In genomic region chr5:151412666-151413463, GRCm38 (mm10) we compare ENCODE assay signal across 13 mouse cellular contexts. TPM values are rescaled to one million over a fixed set of nuclear protein-coding genes. Genes with fewer than 3 reads are reported as not detected.
A peak's percentile ranks its signal among the peaks of the same experiment; 100 is the strongest.
DNase-seq lines count a peak whose midpoint lies in the region; ATAC-seq and TF ChIP-seq lines count a peak whose summit lies in the region.
"Had no signal": no experiment of that assay in that cellular context is flagged by ENCODE, and none has a peak within 500 bp of the region (broad histone marks: within the 10 kb centered on the region; RNA-seq: fewer than 3 reads in every experiment).

No protein-coding gene starts in this region.

- H3K27ac ChIP-seq in forebrain, postnatal 0 days (ENCODE audit: low read depth, low read length): no peak overlapping the region
- H3K27ac ChIP-seq in forebrain, embryonic 11.5 days (ENCODE audit: low read depth, low read length): no peak overlapping the region
- H3K27ac ChIP-seq in limb, embryonic 14.5 days (replicated peaks; ENCODE audit: low read depth, low read length): 0 out of 2 replicates have a peak overlapping the region, but pooled peaks have one; percentile 48
- no peak overlapping the region for H3K27ac ChIP-seq in limb, embryonic 10.5 days
- peak overlapping the region; percentile 64 for H3K27ac ChIP-seq in MEL (ENCODE audit: control insufficient read depth, low read depth, low read length)
- peak overlapping the region; percentile 36; the same call in 1 of the 2 replicates for H3K27ac ChIP-seq in liver, embryonic 11.5 days (ENCODE audit: low read depth, low read length)

- no peak for TF ChIP-seq POLR2A in limb, embryonic 14.5 days (IDR thresholded peaks at IDR 0.05; ENCODE audit: borderline replicate concordance, extremely low read depth, insufficient read depth, insufficient read length)
- TF ChIP-seq POLR2A in MEL (IDR thresholded peaks at IDR 0.05; ENCODE audit: control insufficient read depth in 1 of 2, insufficient read depth in 1 of 2, low read depth in 1 of 2, low read length in 2 of 2, poor library complexity in 1 of 2): no peak

- WGBS in forebrain, postnatal 0 days: 47% methylated on average over 11 of the region's 11 CpGs
- WGBS in forebrain, embryonic 11.5 days: 77% methylated on average over 11 of the region's 11 CpGs
- WGBS in limb, embryonic 14.5 days: 52% methylated on average over 11 of the region's 11 CpGs
- 84% methylated on average over 11 of the region's 11 CpGs for WGBS in limb, embryonic 10.5 days
- WGBS in liver, embryonic 11.5 days: 45% methylated on average over 11 of the region's 11 CpGs

- H3K79me2 ChIP-seq in MEL (ENCODE audit: control insufficient read depth, insufficient read depth, low read length, poor library complexity): no peaks in the 10 kb centered on the region

- peak; percentile 29 to 77; a peak in 3 of 4 replicates for TF ChIP-seq EP300 in MEL (IDR thresholded peaks at IDR 0.05; ENCODE audit: low read depth in 1 of 2, low read length in 2 of 2)

- peak; percentile 26; the same call in 1 of the 2 replicates for TF ChIP-seq RAD21 in MEL (IDR thresholded peaks at IDR 0.05; ENCODE audit: low read depth, low read length)

- no peaks in the 10 kb centered on the region for H3K9me3 ChIP-seq in forebrain, postnatal 0 days (ENCODE audit: low read length)
- H3K9me3 ChIP-seq in forebrain, embryonic 11.5 days (ENCODE audit: control insufficient read depth, low read length): no peaks in the 10 kb centered on the region
- no peaks in the 10 kb centered on the region for H3K9me3 ChIP-seq in limb, embryonic 14.5 days (ENCODE audit: control insufficient read depth, low read length)
- no peaks in the 10 kb centered on the region for H3K9me3 ChIP-seq in limb, embryonic 10.5 days (replicated peaks)
- H3K9me3 ChIP-seq in MEL (replicated peaks; ENCODE audit: insufficient read depth, low read length): no peaks in the 10 kb centered on the region
- no peaks in the 10 kb centered on the region for H3K9me3 ChIP-seq in liver, embryonic 11.5 days (ENCODE audit: control insufficient read depth, low read length)

- no peak overlapping the region for H3K9ac ChIP-seq in forebrain, postnatal 0 days
- no peak overlapping the region for H3K9ac ChIP-seq in forebrain, embryonic 11.5 days (ENCODE audit: low read length)
- no peak overlapping the region for H3K9ac ChIP-seq in limb, embryonic 14.5 days (ENCODE audit: low read depth, low read length, severe bottlenecking)
- peak overlapping the region; percentile 21 for H3K9ac ChIP-seq in MEL (ENCODE audit: control insufficient read depth, low read depth, low read length, poor library complexity, severe bottlenecking)
- peak overlapping the region; percentile 12; the same call in 1 of the 2 replicates for H3K9ac ChIP-seq in liver, embryonic 11.5 days (ENCODE audit: low read depth, low read length)

- TF ChIP-seq CTCF in forebrain, postnatal 0 days (IDR thresholded peaks at IDR 0.05; ENCODE audit: low read depth): no peak
- TF ChIP-seq CTCF in MEL (IDR thresholded peaks at IDR 0.05 in 2 of 3, conservative IDR thresholded peaks at IDR 0.05 in 1 of 3; ENCODE audit: control insufficient read depth in 1 of 3, insufficient read depth in 1 of 3, low read depth in 2 of 3, low read length in 3 of 3, poor library complexity in 1 of 3, severe bottlenecking in 1 of 3): peak in 1 of 3 experiments; percentile 41; a peak in 2 of 6 replicates

- H3K4me3 ChIP-seq in forebrain, postnatal 0 days (ENCODE audit: low read depth, low read length): no peak overlapping the region
- H3K4me3 ChIP-seq in forebrain, embryonic 11.5 days (ENCODE audit: low read depth, low read length): no peak overlapping the region
- no peak overlapping the region for H3K4me3 ChIP-seq in limb, embryonic 14.5 days (replicated peaks; ENCODE audit: low read length)
- no peak overlapping the region for H3K4me3 ChIP-seq in limb, embryonic 10.5 days
- H3K4me3 ChIP-seq in MEL (ENCODE audit: control insufficient read depth in 1 of 2, insufficient read depth in 1 of 2, low read depth in 2 of 2, low read length in 2 of 2): peak overlapping the region; percentile 31 to 48
- H3K4me3 ChIP-seq in liver, embryonic 11.5 days (ENCODE audit: low read depth, low read length): no peak overlapping the region

- DNase-seq in forebrain, postnatal 0 days: no peak
- no peak for DNase-seq in forebrain, embryonic 11.5 days (ENCODE audit: low spot score)
- peak; percentile 26 for DNase-seq in limb, embryonic 14.5 days (ENCODE audit: low spot score)
- no peak for DNase-seq in limb, embryonic 10.5 days (ENCODE audit: low spot score)
- DNase-seq in MEL (ENCODE audit: low read depth, low spot score): peak; percentile 82
- DNase-seq in liver, embryonic 11.5 days (ENCODE audit: low spot score): no peak
- no peak for DNase-seq in gastrocnemius, postnatal 25 days
- DNase-seq in embryo, embryonic 11 days: no peak
- DNase-seq: gastrocnemius, postnatal 36 days had no signal

- peaks cover 3% of the 10 kb centered on the region; the same call in 1 of the 2 replicates for H3K4me1 ChIP-seq in forebrain, postnatal 0 days (ENCODE audit: insufficient read depth)
- no peaks in the 10 kb centered on the region for H3K4me1 ChIP-seq in forebrain, embryonic 11.5 days (replicated peaks; ENCODE audit: control insufficient read depth, insufficient read depth, low read length)
- no peaks in the 10 kb centered on the region for H3K4me1 ChIP-seq in limb, embryonic 14.5 days (ENCODE audit: control insufficient read depth, insufficient read depth, low read length)
- no peaks in the 10 kb centered on the region for H3K4me1 ChIP-seq in limb, embryonic 10.5 days
- peaks cover 6% of the 10 kb centered on the region in 2 experiments for H3K4me1 ChIP-seq in MEL (ENCODE audit: control insufficient read depth in 1 of 2, insufficient read depth in 2 of 2, low read length in 2 of 2)
- peaks cover 18% of the 10 kb centered on the region for H3K4me1 ChIP-seq in liver, embryonic 11.5 days (replicated peaks; ENCODE audit: control insufficient read depth, insufficient read depth, low read length)

- H3K4me2 ChIP-seq in forebrain, postnatal 0 days (ENCODE audit: low read depth): no peak overlapping the region
- no peak overlapping the region for H3K4me2 ChIP-seq in forebrain, embryonic 11.5 days (ENCODE audit: low read depth, low read length, severe bottlenecking)
- H3K4me2 ChIP-seq in limb, embryonic 14.5 days (replicated peaks; ENCODE audit: low read depth, low read length, severe bottlenecking): no peak overlapping the region
- H3K4me2 ChIP-seq in liver, embryonic 11.5 days: peak overlapping the region; percentile 44

- H3K36me3 ChIP-seq in forebrain, postnatal 0 days (ENCODE audit: insufficient read depth): no peaks in the 10 kb centered on the region
- no peaks in the 10 kb centered on the region for H3K36me3 ChIP-seq in forebrain, embryonic 11.5 days (ENCODE audit: control insufficient read depth, insufficient read depth, low read length)
- no peaks in the 10 kb centered on the region for H3K36me3 ChIP-seq in limb, embryonic 14.5 days (ENCODE audit: control insufficient read depth, insufficient read depth, low read length)
- H3K36me3 ChIP-seq in limb, embryonic 10.5 days: no peaks in the 10 kb centered on the region
- H3K36me3 ChIP-seq in MEL (ENCODE audit: control insufficient read depth in 1 of 2, insufficient read depth in 2 of 2, low read length in 2 of 2): peaks cover 0 to 8% of the 10 kb centered on the region in 2 experiments; a peak in 2 of 4 replicates
- no peaks in the 10 kb centered on the region for H3K36me3 ChIP-seq in liver, embryonic 11.5 days (ENCODE audit: control insufficient read depth, insufficient read depth, low read length)

- no peaks in the 10 kb centered on the region for H3K27me3 ChIP-seq in forebrain, postnatal 0 days (ENCODE audit: insufficient read depth, low read length)
- no peaks in the 10 kb centered on the region for H3K27me3 ChIP-seq in forebrain, embryonic 11.5 days (ENCODE audit: control insufficient read depth, insufficient read depth, low read length)
- no peaks in the 10 kb centered on the region for H3K27me3 ChIP-seq in limb, embryonic 14.5 days (ENCODE audit: control insufficient read depth, insufficient read depth, low read length)
- no peaks in the 10 kb centered on the region for H3K27me3 ChIP-seq in limb, embryonic 10.5 days (ENCODE audit: low read depth, poor library complexity, severe bottlenecking)
- no peaks in the 10 kb centered on the region for H3K27me3 ChIP-seq in MEL (ENCODE audit: control insufficient read depth in 1 of 2, insufficient read depth in 2 of 2, low read length in 2 of 2)
- H3K27me3 ChIP-seq in liver, embryonic 11.5 days (replicated peaks; ENCODE audit: control insufficient read depth, insufficient read depth, low read length): no peaks in the 10 kb centered on the region

- ATAC-seq in forebrain, postnatal 0 days: peak; percentile 29; the same call in 1 of the 2 replicates
- ATAC-seq in forebrain, embryonic 11.5 days (replicated peaks; ENCODE audit: low FRiP score): no peak
- ATAC-seq in limb, embryonic 14.5 days (ENCODE audit: low FRiP score, low read depth): no peak
- peak; percentile 58 for ATAC-seq in liver, embryonic 11.5 days (replicated peaks; ENCODE audit: low FRiP score)
- ATAC-seq: intestine, embryonic 16.5 days had no signal

TF ChIP-seq in MEL, 35 proteins besides CTCF, POLR2A, EP300 and RAD21 (continues in another document):
- TF ChIP-seq TAL1 (IDR thresholded peaks at IDR 0.05; ENCODE audit: low read length) (peak; percentile 39; the same call in 1 of the 2 replicates), CHD2 (IDR thresholded peaks at IDR 0.05; ENCODE audit: low read length) (peak; percentile 16; the same call in 1 of the 2 replicates), USF2 (IDR thresholded peaks at IDR 0.05; ENCODE audit: borderline replicate concordance in 1 of 2, insufficient read depth in 1 of 2, low read depth in 1 of 2, low read length in 2 of 2) (no peak), ZC3H11A (IDR thresholded peaks at IDR 0.05; ENCODE audit: low read depth, low read length) (peak; percentile 24), NRF1 (IDR thresholded peaks at IDR 0.05; ENCODE audit: insufficient read depth, low read depth, low read length, poor library complexity, severe bottlenecking) (no peak), BHLHE40 (IDR thresholded peaks at IDR 0.05; ENCODE audit: borderline replicate concordance, low read depth, low read length) (0 out of 2 replicates have a peak, but pooled peaks have one; percentile 10)

RNA-seq across cellular contexts. Expression of gene Gm42906, which starts 15.1 kb away (rescaled TPM):
- total RNA-seq in forebrain, postnatal 0 days (2014; rRNA removed): not detected in 2 replicates
- not detected in 2 replicates for polyA plus RNA-seq in forebrain, postnatal 0 days (2015; fragmentation: Nextera tagmentation; extraction: Ambion mirVana)
- not detected in 2 replicates for polyA plus RNA-seq in forebrain, embryonic 11.5 days (2014; fragmentation: Nextera tagmentation; extraction: Ambion mirVana)
- not detected in 2 replicates for polyA plus RNA-seq in limb, embryonic 14.5 days (2012; rRNA removed)
- not detected in 2 replicates for polyA plus RNA-seq in limb, embryonic 14.5 days (2014; fragmentation: Nextera tagmentation; extraction: Ambion mirVana)
- polyA plus RNA-seq in limb, embryonic 10.5 days (2016; fragmentation: Nextera tagmentation; extraction: Ambion mirVana): not detected in 2 replicates
- total RNA-seq in MEL (2012; rRNA removed): not detected in 2 replicates
- polyA plus RNA-seq in MEL (2012; ENCODE audit: insufficient read depth in 1 of 2, insufficient read length in 2 of 2, low read depth in 1 of 2, low replicate concordance in 2 of 2, missing spikeins in 1 of 2): not detected
- polyA plus RNA-seq in liver, embryonic 11.5 days (2014; fragmentation: Nextera tagmentation; extraction: Ambion mirVana): not detected in 2 replicates
- 1 to 10 TPM in 1 of 2 experiments, under 1 TPM in 1; 0.91 to 1.9 TPM for total RNA-seq in gastrocnemius, postnatal 25 days (2021)
- total RNA-seq: gastrocnemius, postnatal 36 days had no signal
- polyA plus RNA-seq: C2C12; intestine, embryonic 16.5 days; neural tube, embryonic 14.5 days; testis, adult 2 months had no signal

Comparison
In these comparisons a context has a peak if more than half of its experiments do, and no peak if none do; other contexts are left out.
1. ATAC-seq: peak in forebrain, postnatal 0 days (single experiment) and liver, embryonic 11.5 days (single experiment); none in forebrain, embryonic 11.5 days (single experiment) and limb, embryonic 14.5 days (single experiment).
2. DNase-seq: peak in limb, embryonic 14.5 days (single experiment) and MEL (single experiment); none in forebrain, postnatal 0 days (single experiment), forebrain, embryonic 11.5 days (single experiment), limb, embryonic 10.5 days (single experiment), liver, embryonic 11.5 days (single experiment), gastrocnemius, postnatal 25 days (single experiment) and embryo, embryonic 11 days (single experiment).
3. H3K27ac ChIP-seq: peak in limb, embryonic 14.5 days (single experiment), MEL (single experiment) and liver, embryonic 11.5 days (single experiment); none in forebrain, postnatal 0 days (single experiment), forebrain, embryonic 11.5 days (single experiment) and limb, embryonic 10.5 days (single experiment).
4. H3K4me3 ChIP-seq: peak in MEL (2 of 2); none in forebrain, postnatal 0 days (single experiment), forebrain, embryonic 11.5 days (single experiment), limb, embryonic 14.5 days (single experiment), limb, embryonic 10.5 days (single experiment) and liver, embryonic 11.5 days (single experiment).
5. H3K9ac ChIP-seq: peak in MEL (single experiment) and liver, embryonic 11.5 days (single experiment); none in forebrain, postnatal 0 days (single experiment), forebrain, embryonic 11.5 days (single experiment) and limb, embryonic 14.5 days (single experiment).